Mouse (Mus musculus): ENCODE data around the gene Kcmf1. TPM values are rescaled to one million over a fixed set of nuclear protein-coding genes. Genes with fewer than 3 reads are reported as not detected.

Kcmf1 gene
- 74.0 TPM for polyA plus RNA-seq (2015; fragmentation: Illumina TruSeq; extraction: RNeasy Lipid Tissue Mini Kit (QIAGEN cat#74804); ENCODE audit: low read depth, low replicate concordance)

DNA sequence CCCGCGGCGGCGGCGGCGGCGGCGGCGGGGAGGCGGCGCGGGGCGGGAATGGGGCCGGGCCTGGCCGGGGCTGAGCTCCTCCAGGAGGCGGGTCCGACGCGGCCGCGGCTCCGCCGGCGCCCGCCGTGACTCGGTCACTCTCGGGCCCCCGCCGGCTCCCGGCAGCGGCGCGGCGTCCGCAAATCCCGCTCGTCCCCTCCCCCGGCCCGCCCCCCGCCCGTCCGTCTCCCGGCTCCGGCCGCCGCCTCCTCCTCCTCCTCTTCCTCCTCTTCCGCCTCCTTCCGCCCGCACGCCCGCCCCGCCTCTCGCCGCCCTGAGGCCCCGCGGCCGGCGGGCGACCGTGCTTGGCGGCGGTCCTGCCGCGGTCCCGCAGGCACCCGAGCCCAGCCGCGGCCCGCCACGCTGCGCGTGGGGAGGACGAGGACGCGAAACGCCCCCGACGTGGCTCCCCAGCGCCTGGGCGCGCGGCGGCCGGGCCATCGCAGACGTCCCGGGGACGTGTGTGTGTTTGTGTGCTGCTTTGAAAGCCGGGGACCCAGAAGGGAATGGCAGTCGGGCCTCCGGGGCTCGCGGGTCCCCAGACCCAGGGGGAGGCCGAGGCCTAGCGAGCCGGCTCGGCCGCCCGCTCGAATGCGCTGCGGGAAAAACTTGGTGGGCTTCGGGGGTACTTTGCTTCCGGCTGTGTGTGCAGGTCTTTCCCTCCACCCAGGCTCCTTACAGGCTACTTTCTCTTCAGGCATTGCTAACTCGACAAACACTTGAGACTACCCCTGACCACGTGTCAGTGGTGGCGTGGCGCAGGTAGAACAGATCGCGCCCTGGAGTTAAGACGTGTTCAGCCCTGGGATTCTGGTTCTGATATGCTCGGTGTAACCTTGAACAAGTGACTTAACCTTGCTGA lies at the start of gene Kcmf1:
Gene Kcmf1, minus strand, starts transcription at position 199 of the 901 bp plus-strand sequence.

Other genes starting within 250 kb of the Kcmf1 start
- 2.4 TPM for gene Tcf7l1, start 110.7 kb downstream of the Kcmf1 start, polyA plus RNA-seq (2015; fragmentation: Illumina TruSeq; extraction: RNeasy Lipid Tissue Mini Kit (QIAGEN cat#74804); ENCODE audit: low read depth, low replicate concordance)
- 714 TPM for gene Tmsb10, start 58.8 kb upstream of the Kcmf1 start, polyA plus RNA-seq (2015; fragmentation: Illumina TruSeq; extraction: RNeasy Lipid Tissue Mini Kit (QIAGEN cat#74804); ENCODE audit: low read depth, low replicate concordance)

All from brain, adult 10 weeks (tissue).